Mouse (Mus musculus) small intestine, adult 2 months (tissue): Measurements from ENCODE around the gene Parva. TPM values are rescaled to one million over a fixed set of nuclear protein-coding genes. Genes with fewer than 3 reads are reported as not detected.

Experiments
- H3K27ac ChIP-seq: fragments of 200-500 bp; 2 replicates; pipeline ENCODE4 v1.5.1; 2012; ENCODE audit warnings: low read depth, low read length, control low read depth, inconsistent platforms; ENCODE audit not compliant: insufficient read depth
- H3K27me3 ChIP-seq: fragments of 200-500 bp; 2 replicates; pipeline ENCODE4 v1.6.1; 2012; ENCODE audit warnings: mild to moderate bottlenecking, moderate library complexity, low read length, inconsistent platforms; ENCODE audit not compliant: control insufficient read depth, insufficient read depth
- H3K36me3 ChIP-seq: fragments of 200-500 bp; 2 replicates; pipeline ENCODE4 v1.6.1; 2012; ENCODE audit warnings: mild to moderate bottlenecking, low read length, control low read depth, inconsistent platforms; ENCODE audit not compliant: control insufficient read depth, insufficient read depth
- H3K4me1 ChIP-seq: fragments of 200-500 bp; 2 replicates; pipeline ENCODE4 v1.6.1; 2012; ENCODE audit warnings: low read length, inconsistent platforms, mixed read lengths; ENCODE audit not compliant: control insufficient read depth, insufficient read depth, insufficient read length
- H3K4me3 ChIP-seq: fragments of 200-500 bp; 2 replicates; pipeline ENCODE4 v1.5.1; 2012; ENCODE audit warnings: low read depth, mild to moderate bottlenecking, control low read depth, inconsistent platforms, low read length, moderate library complexity
- CTCF ChIP-seq: fragments of 200-500 bp; IDR thresholded peaks from 2 replicates; pipeline ENCODE4 v1.5.1; 2012; ENCODE audit warnings: low read depth, mild to moderate bottlenecking, control low read depth, inconsistent platforms, low read length, moderate library complexity, mixed read lengths; ENCODE audit not compliant: insufficient replicate concordance, insufficient read length; ENCODE audit errors: extremely low read depth
- POLR2A ChIP-seq: fragments of 200-500 bp; IDR thresholded peaks from 2 replicates; pipeline ENCODE4 v1.6.1; 2012; ENCODE audit warnings: low read depth, mild to moderate bottlenecking, control low read depth, inconsistent platforms, low read length, moderate library complexity
- WGBS: fragments of 180-500 bp; shearing (Covaris S2); methylation state at CpG from one replicate; pipeline ENCODE4 v1.1.7; 2018; 5-methylcytosine and 5-hydroxymethylcytosine counted together
- polyA plus RNA-seq: library from polyadenylated mRNA; depleted of rRNA; stranded (reverse); fragments of >200 nt; gene quantifications from 2 replicates; pipeline ENCODE4 v1.2.3, GENCODE M21; 2012; rRNA removed

Gene Parva
- polyA plus RNA-seq, 1 experiment, result 13.6 TPM

- Histone ChIP-seq H3K27ac (no peak overlapping the region), H3K27me3 (no peaks in the 10 kb centered on the region), H3K4me1 (no peaks in the 10 kb centered on the region), H3K36me3 (no peaks in the 10 kb centered on the region), H3K4me3 (no peak overlapping the region)
- WGBS, result 86% methylated on average over 10 of the region's 10 CpGs
- TF ChIP-seq CTCF, result no peak
- TF ChIP-seq POLR2A, result no peak
Observed at GRCm38 (mm10) chr7:112634505-112635213, 207.4 kb downstream of the Parva start.

GRCm38 (mm10) chr7:112635936-112636335 lies 208.6 kb downstream of the Parva start:
- Histone ChIP-seq H3K36me3 (no peaks in the 10 kb centered on the region), H3K4me1 (no peaks in the 10 kb centered on the region), H3K27me3 (no peaks in the 10 kb centered on the region), H3K27ac (no peak overlapping the region), H3K4me3 (no peak overlapping the region)
- no peak for TF ChIP-seq CTCF
- TF ChIP-seq POLR2A, result no peak
- WGBS, result 92% methylated on average over 2 of the region's 2 CpGs

Other genes starting within 250 kb of the Parva start
- gene Mical2, start 201.6 kb upstream of the Parva start, polyA plus RNA-seq, result 13.0 and 20.7 TPM in 2 replicates